Mouse (Mus musculus) liver, embryonic 18 days (tissue): ENCODE results near the gene Psmb8. TPM values are rescaled to one million over a fixed set of nuclear protein-coding genes. Genes with fewer than 3 reads are reported as not detected.

Experiments used
- polyA plus RNA-seq: library from polyadenylated mRNA; depleted of rRNA; stranded (reverse); fragments of >200 nt; gene quantifications from 2 replicates; pipeline ENCODE4 v1.2.3, GENCODE M21; 2012; rRNA removed

The Psmb8 gene
- polyA plus RNA-seq, result 26.6 and 37.5 TPM in 2 replicates

GRCm38 (mm10) chr17:34196941-34197894 lies at the start of gene Psmb8:
Gene Psmb8, plus strand, starts transcription at chr17:34197721.

GRCm38 (mm10) chr17:34152923-34153322 lies 44.6 kb upstream of the Psmb8 start, which contains the start of gene H2-DMb1:
Gene H2-DMb1, plus strand, starts transcription at chr17:34153072.

GRCm38 (mm10) chr17:34187261-34187916 lies 10.1 kb upstream of the Psmb8 start, which contains the start of the genes Tap1 and Psmb9:
Gene Tap1, plus strand, starts transcription at chr17:34187553.
Gene Psmb9, minus strand, starts transcription at chr17:34187764.

GRCm38 (mm10) chr17:34203444-34203843 lies 5.9 kb downstream of the Psmb8 start, which contains the start of gene Tap2:
Gene Tap2, plus strand, starts transcription at chr17:34203527.

GRCm38 (mm10) chr17:34238706-34239105 lies 41.2 kb downstream of the Psmb8 start, which contains the start of gene H2-Ob:
Gene H2-Ob, plus strand, starts transcription at chr17:34238903.

Other genes starting within 250 kb of the Psmb8 start
- gene B3galt4, start 246.2 kb upstream of the Psmb8 start, polyA plus RNA-seq, result 1.4 and 1.9 TPM in 2 replicates
- gene Vps52, start 241.9 kb upstream of the Psmb8 start, polyA plus RNA-seq, result 15.0 and 17.0 TPM in 2 replicates
- gene Rps18, start 241.7 kb upstream of the Psmb8 start, polyA plus RNA-seq, result 1,178 and 1,295 TPM in 2 replicates
- 340 and 427 TPM in 2 replicates for gene H2-K1, start 197.4 kb upstream of the Psmb8 start, polyA plus RNA-seq
- gene Ring1, start 173.0 kb upstream of the Psmb8 start, polyA plus RNA-seq, result 12.5 and 18.5 TPM in 2 replicates
- gene H2-Ke6, start 169.7 kb upstream of the Psmb8 start, polyA plus RNA-seq, result 51.8 and 62.7 TPM in 2 replicates
- 42.7 and 48.3 TPM in 2 replicates for gene Slc39a7, start 166.0 kb upstream of the Psmb8 start, polyA plus RNA-seq
- gene Rxrb, start 165.9 kb upstream of the Psmb8 start, polyA plus RNA-seq, result 18.5 and 21.0 TPM in 2 replicates
- gene Col11a2, start 158.3 kb upstream of the Psmb8 start, polyA plus RNA-seq, result 0.48 and 0.67 TPM in 2 replicates
- gene H2-Oa, start 105.4 kb upstream of the Psmb8 start, polyA plus RNA-seq, result 0.81 and 1.1 TPM in 2 replicates
- 4.5 and 5.3 TPM in 2 replicates for gene H2-DMa, start 78.2 kb upstream of the Psmb8 start, polyA plus RNA-seq
- 45.0 and 46.4 TPM in 2 replicates for gene Brd2, start 75.1 kb upstream of the Psmb8 start, polyA plus RNA-seq
- gene H2-DMb2, start 54.4 kb upstream of the Psmb8 start, polyA plus RNA-seq, result 0.83 and 0.86 TPM in 2 replicates
- gene H2-DMb1, start 44.6 kb upstream of the Psmb8 start, polyA plus RNA-seq, result 2.5 and 2.6 TPM in 2 replicates
- gene Tap1, start 10.2 kb upstream of the Psmb8 start, polyA plus RNA-seq, result 8.9 and 10.8 TPM in 2 replicates
- 14.2 and 19.7 TPM in 2 replicates for gene Psmb9, start 10.0 kb upstream of the Psmb8 start, polyA plus RNA-seq
- gene Tap2, start 5.8 kb downstream of the Psmb8 start, polyA plus RNA-seq, result 7.1 and 7.6 TPM in 2 replicates
- gene H2-Ob, start 41.2 kb downstream of the Psmb8 start, polyA plus RNA-seq, result 2.0 and 2.7 TPM in 2 replicates
- gene H2-Ab1, start 60.0 kb downstream of the Psmb8 start, polyA plus RNA-seq, result 10.6 and 13.2 TPM in 2 replicates
- 5.1 and 7.7 TPM in 2 replicates for gene H2-Aa, start 90.1 kb downstream of the Psmb8 start, polyA plus RNA-seq
- 2.8 and 4.2 TPM in 2 replicates for gene H2-Eb1, start 108.1 kb downstream of the Psmb8 start, polyA plus RNA-seq
- 0.01 TPM in 2 replicates for gene H2-Eb2, start 127.9 kb downstream of the Psmb8 start, polyA plus RNA-seq
- 0.03 and 0.07 TPM in 2 replicates for gene Btnl2, start 157.1 kb downstream of the Psmb8 start, polyA plus RNA-seq
- 0.06 TPM in 1 of 2 replicates, not detected in the other for gene Btnl1, start 179.4 kb downstream of the Psmb8 start, polyA plus RNA-seq
- 0.19 and 0.24 TPM in 2 replicates for gene BC051142, start 201.1 kb downstream of the Psmb8 start, polyA plus RNA-seq